Mouse (Mus musculus) monocyte, adult 5-6 weeks (primary cell): ENCODE data around the gene Zdhhc15. TPM values are rescaled to one million over a fixed set of nuclear protein-coding genes. Genes with fewer than 3 reads are reported as not detected.
"Not testable (repeated sequence)": the region's sequence is repeated elsewhere in the genome, so short reads cannot be mapped to it uniquely, and the experiment has no call there.

Experiments used
- ATAC-seq: fragments of 153-309, 156-312 bp; replicated peaks from 2 replicates; pipeline ENCODE4 v1.8.0; 2017; ENCODE audit warnings: mild to moderate bottlenecking; ENCODE audit not compliant: low TSS enrichment, insufficient number of reproducible peaks, severe bottlenecking, poor library complexity, low FRiP score
- total RNA-seq: library from RNA; stranded (forward); fragments of 200-1000, 200-491, 200-594 nt; gene quantifications from 3 replicates; pipeline ENCODE4 v1.2.3, GENCODE M21; 2017

Gene Zdhhc15
- 2.0 to 8.2 TPM (median 2.3 TPM) in 3 replicates for total RNA-seq

- no peak; the same call in 1 of the 2 replicates for ATAC-seq
These were observed at the start of gene Zdhhc15 for GRCm38 (mm10) chrX:104670757-104671549. Zdhhc15 (minus strand) TSS chrX:104671064.

GRCm38 (mm10) chrX:104707935-104708334 lies 37.1 kb upstream of the Zdhhc15 start:
- no peak for ATAC-seq

GRCm38 (mm10) chrX:104669850-104670756 lies 761 bp downstream of the Zdhhc15 start:
- ATAC-seq: no peak

GRCm38 (mm10) chrX:104656976-104657375 lies 13.9 kb downstream of the Zdhhc15 start:
- no peak for ATAC-seq

- no peak for ATAC-seq
These were observed 58.3 kb downstream of the Zdhhc15 start for GRCm38 (mm10) chrX:104612531-104612930.

- not testable (repeated sequence) for ATAC-seq
These were observed 67.0 kb downstream of the Zdhhc15 start for GRCm38 (mm10) chrX:104603738-104604430.

- ATAC-seq: not testable (repeated sequence)
These were observed 68.5 kb downstream of the Zdhhc15 start for GRCm38 (mm10) chrX:104602168-104602859.

GRCm38 (mm10) chrX:104573946-104574345 lies 96.9 kb downstream of the Zdhhc15 start:
- ATAC-seq: no peak

GRCm38 (mm10) chrX:104567497-104567896 lies 103.4 kb downstream of the Zdhhc15 start:
- ATAC-seq: no peak

GRCm38 (mm10) chrX:104545283-104545682 lies 125.6 kb downstream of the Zdhhc15 start:
- ATAC-seq: no peak

- ATAC-seq: no peak
These were observed 126.8 kb downstream of the Zdhhc15 start for GRCm38 (mm10) chrX:104543919-104544595.

- no peak for ATAC-seq
These were observed 128.2 kb downstream of the Zdhhc15 start for GRCm38 (mm10) chrX:104542635-104543034.

- ATAC-seq: no peak
These were observed 169.1 kb downstream of the Zdhhc15 start for GRCm38 (mm10) chrX:104501765-104502164.

- no peak for ATAC-seq
These were observed 181.1 kb downstream of the Zdhhc15 start for GRCm38 (mm10) chrX:104489626-104490355.

GRCm38 (mm10) chrX:104488870-104489467 lies 181.9 kb downstream of the Zdhhc15 start:
- no peak for ATAC-seq

GRCm38 (mm10) chrX:104488036-104488435 lies 182.8 kb downstream of the Zdhhc15 start:
- no peak for ATAC-seq
